Comparison of ENCODE assay signal across 38 mouse cellular contexts in the genomic region with DNA sequence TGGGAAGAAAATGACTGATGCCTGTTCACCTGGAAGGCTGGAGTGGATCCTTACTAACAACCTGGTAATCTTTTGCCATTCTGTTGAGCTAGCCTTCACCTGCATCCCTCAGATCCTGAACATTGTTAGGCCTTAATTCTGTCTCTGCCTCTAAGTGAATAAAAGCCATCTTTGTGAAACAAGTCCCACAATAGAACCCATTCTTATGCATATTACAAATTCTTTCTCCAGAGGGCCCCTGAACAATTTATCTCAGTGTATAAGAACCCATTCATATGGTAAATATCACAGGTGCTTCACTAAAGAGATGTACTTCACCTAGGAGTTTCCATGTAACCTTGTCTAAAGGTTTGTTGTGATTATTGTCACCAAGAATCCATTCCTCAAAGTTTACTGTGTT. TPM values are rescaled to one million over a fixed set of nuclear protein-coding genes. Genes with fewer than 3 reads are reported as not detected.
"Had no signal": no experiment of that assay in that cellular context is flagged by ENCODE, and none has a peak within 500 bp of the region (broad histone marks: within the 10 kb centered on the region; RNA-seq: fewer than 3 reads in every experiment).

No protein-coding gene starts in this region.

- H3K36me3 ChIP-seq: heart, embryonic 10.5 days; heart, embryonic 12.5 days; hindbrain, embryonic 10.5 days; hindbrain, embryonic 12.5 days; intestine, embryonic 15.5 days; limb, embryonic 13.5 days; limb, embryonic 15.5 days; liver, embryonic 12.5 days had no signal

- H3K4me3 ChIP-seq: gastrocnemius, adult 2 months; heart, embryonic 10.5 days; heart, embryonic 12.5 days; hindbrain, embryonic 10.5 days; hindbrain, embryonic 12.5 days; intestine, embryonic 15.5 days; layer of hippocampus, adult 2 months; left cerebral cortex, adult 2 months; limb, embryonic 13.5 days; limb, embryonic 15.5 days; liver, embryonic 12.5 days had no signal

- H3K27ac ChIP-seq: gastrocnemius, adult 2 months; heart, embryonic 10.5 days; hindbrain, embryonic 10.5 days; hindbrain, embryonic 12.5 days; hindbrain, embryonic 14.5 days; intestine, embryonic 15.5 days; layer of hippocampus, adult 2 months; left cerebral cortex, adult 2 months; limb, embryonic 13.5 days; limb, embryonic 15.5 days; liver, embryonic 12.5 days; liver, embryonic 14.5 days had no signal

- H3K4me1 ChIP-seq: heart, embryonic 10.5 days; heart, embryonic 12.5 days; hindbrain, embryonic 10.5 days; hindbrain, embryonic 12.5 days; intestine, embryonic 15.5 days; limb, embryonic 13.5 days; limb, embryonic 15.5 days; liver, embryonic 12.5 days had no signal

- ATAC-seq: hindbrain, embryonic 16.5 days; inflammation-experienced regulatory T-cells, adult 6 months; intestine, embryonic 15.5 days; intestine, postnatal 0 days; liver, embryonic 12.5 days had no signal

- H3K9me3 ChIP-seq: intestine, embryonic 15.5 days; limb, embryonic 15.5 days; liver, embryonic 12.5 days had no signal

- H3K4me2 ChIP-seq: heart, embryonic 12.5 days; hindbrain, embryonic 12.5 days; hindbrain, embryonic 14.5 days; intestine, embryonic 15.5 days; limb, embryonic 13.5 days; limb, embryonic 15.5 days; liver, embryonic 12.5 days had no signal

- H3K9ac ChIP-seq: heart, embryonic 12.5 days; hindbrain, embryonic 12.5 days; hindbrain, embryonic 14.5 days; intestine, embryonic 15.5 days; limb, embryonic 13.5 days; limb, embryonic 15.5 days; liver, embryonic 12.5 days; liver, embryonic 14.5 days had no signal

- H3K27me3 ChIP-seq: heart, embryonic 12.5 days; hindbrain, embryonic 12.5 days; intestine, embryonic 15.5 days; limb, embryonic 13.5 days; limb, embryonic 15.5 days; liver, embryonic 12.5 days had no signal

- DNase-seq: gastrocnemius, adult 2 months; gastrocnemius, postnatal 10 days; gastrocnemius, postnatal 25 days; heart, postnatal 10 days; heart, postnatal 4 days; kidney, adult 18-20 months; kidney, adult 8-10 months; kidney, postnatal 10 days; kidney, postnatal 25 days; kidney, postnatal 4 days; left cerebral cortex, postnatal 4 days had no signal

RNA-seq across cellular contexts. Expression of gene Gm6871, which starts 8.6 kb away (rescaled TPM):
- total RNA-seq: gastrocnemius, adult 2 months; gastrocnemius, postnatal 10 days; gastrocnemius, postnatal 25 days; gastrocnemius, postnatal 4 days; granulocyte monocyte progenitor cell, adult 5-6 weeks; heart, adult 8-10 months; heart, postnatal 10 days; heart, postnatal 25 days; heart, postnatal 4 days; layer of hippocampus, adult 2 months; layer of hippocampus, postnatal 25 days; left cerebral cortex, adult 2 months; left cerebral cortex, postnatal 14 days; left cerebral cortex, postnatal 4 days; liver, adult 2 months had no signal
- polyA plus RNA-seq: heart, embryonic 12.5 days; heart, embryonic 14.5 days; heart, embryonic 16.5 days; hindbrain, embryonic 10.5 days; hindbrain, embryonic 12.5 days; hindbrain, embryonic 14.5 days; hindbrain, embryonic 16.5 days; intestine, embryonic 15.5 days; intestine, postnatal 0 days; kidney, embryonic 14.5 days; limb, embryonic 11.5 days; limb, embryonic 13.5 days; limb, embryonic 15.5 days; liver, adult 2 months; liver, embryonic 14.5 days; liver, embryonic 16.5 days had no signal
